Mouse (Mus musculus): ENCODE measurements around the gene Pde2a. TPM values are rescaled to one million over a fixed set of nuclear protein-coding genes. Genes with fewer than 3 reads are reported as not detected.
"Not testable (repeated sequence)": the region's sequence is repeated elsewhere in the genome, so short reads cannot be mapped to it uniquely, and the experiment has no call there.

Pde2a gene
- total RNA-seq, 4 experiments from 2014 or later, result 320 to 356 (median 336) TPM

DNA sequence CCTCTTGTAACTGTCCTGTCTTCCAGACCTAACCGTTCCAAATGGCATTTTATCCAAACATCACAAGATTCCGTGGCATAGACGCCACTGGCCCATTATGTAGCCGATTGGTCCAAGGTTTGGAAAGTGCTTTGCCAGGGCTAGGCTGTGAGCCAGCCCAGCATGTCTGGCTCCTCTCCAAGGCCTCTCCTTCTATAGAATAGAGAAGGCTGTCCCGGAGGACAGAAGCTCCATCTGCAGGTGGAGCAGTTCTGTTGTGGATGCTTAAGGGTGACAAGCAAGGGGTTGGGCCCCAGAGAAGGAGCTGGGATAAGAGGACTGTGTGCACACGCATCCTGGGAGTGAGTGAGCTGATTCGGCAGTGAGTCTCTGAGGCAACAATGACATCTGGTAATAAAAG lies 92.2 kb downstream of the Pde2a start:
- no peak for DNase-seq (ENCODE audit: low spot score in 2 of 2)

DNA sequence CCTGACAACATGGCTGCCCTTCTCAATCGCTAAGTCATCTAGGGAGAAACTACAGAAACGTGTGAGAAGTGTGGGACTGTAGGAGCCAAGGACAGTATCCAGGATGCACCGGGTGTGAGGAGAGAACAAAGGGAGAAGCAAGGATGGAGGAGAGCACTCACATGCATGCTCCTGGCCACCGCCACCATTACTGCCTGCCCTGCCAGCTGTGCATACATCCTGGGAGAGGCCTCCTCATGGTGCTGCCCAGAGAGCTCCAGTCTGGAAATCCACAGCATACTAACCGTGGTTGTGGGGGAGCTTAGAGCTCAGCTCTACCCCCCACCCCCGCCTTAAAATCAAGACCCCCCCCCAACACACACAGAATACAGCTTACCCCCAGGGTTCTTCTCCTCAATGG lies 93.3 kb downstream of the Pde2a start:
- DNase-seq (ENCODE audit: low spot score in 2 of 2), result no peak

DNA sequence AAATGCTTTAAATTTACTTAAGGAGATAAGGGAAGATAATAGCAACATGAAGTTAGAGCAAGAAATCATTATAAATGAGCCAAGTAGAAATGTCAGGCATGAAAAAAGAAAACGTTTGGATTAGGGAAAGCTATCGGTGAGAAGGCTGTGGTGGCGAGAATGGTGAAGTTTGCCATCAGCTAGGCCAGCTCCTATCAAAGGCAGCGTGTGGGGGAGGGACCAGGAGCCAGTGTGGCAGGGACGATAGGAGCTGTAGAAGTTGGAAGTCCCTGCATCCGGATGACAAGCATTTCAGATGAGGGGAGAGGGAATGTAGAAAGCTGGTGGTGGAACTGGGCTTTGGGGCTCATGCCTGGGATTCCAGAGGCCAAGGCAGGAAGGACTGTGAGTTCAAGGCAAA lies 93.8 kb downstream of the Pde2a start:
- no peak for DNase-seq (ENCODE audit: low spot score in 2 of 2)

DNA sequence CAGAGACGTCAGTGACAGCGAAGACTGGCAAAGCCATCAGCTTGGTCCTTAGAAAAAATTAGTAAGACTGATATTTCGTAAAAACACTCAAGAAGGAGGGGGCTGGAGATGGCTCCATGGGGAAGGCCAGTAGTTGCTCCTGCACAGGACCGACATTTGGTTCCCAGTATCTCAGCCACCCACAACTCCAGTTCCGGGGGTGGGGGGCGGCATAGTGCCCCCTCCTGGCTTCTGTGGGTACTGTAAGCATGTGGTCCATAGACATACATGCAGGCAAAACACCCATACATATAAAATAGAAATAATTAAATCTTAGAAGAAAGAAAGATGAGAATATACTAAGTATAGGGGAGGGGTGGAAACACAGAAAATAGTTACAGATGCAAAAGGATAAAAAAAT lies 95.0 kb downstream of the Pde2a start:
- no peak for DNase-seq (ENCODE audit: low spot score in 2 of 2)

DNA sequence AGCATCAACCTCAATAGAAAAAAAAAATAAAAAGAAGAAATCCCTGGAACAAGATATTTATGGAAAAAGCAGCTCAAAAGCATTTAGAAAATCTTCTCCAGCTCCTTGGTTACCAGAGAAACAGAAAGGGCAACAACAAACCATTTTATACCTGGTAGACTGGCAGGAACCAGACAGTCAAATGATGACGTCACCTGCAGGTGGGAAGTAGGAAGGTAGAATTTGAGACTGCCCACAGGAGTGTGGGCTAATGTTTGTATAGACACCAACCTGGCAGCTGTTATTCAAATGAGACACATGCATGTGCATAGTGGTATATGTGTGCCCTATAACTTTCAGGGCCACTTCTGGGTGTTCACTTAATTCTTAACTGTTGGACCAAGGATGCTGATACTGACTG lies 100.2 kb downstream of the Pde2a start:
- DNase-seq (ENCODE audit: low spot score in 2 of 2), result no peak

- no peak for DNase-seq (ENCODE audit: low spot score in 2 of 2)
These were observed 101.7 kb downstream of the Pde2a start for GRCm38 (mm10) chr7:101523205-101523604.

DNA sequence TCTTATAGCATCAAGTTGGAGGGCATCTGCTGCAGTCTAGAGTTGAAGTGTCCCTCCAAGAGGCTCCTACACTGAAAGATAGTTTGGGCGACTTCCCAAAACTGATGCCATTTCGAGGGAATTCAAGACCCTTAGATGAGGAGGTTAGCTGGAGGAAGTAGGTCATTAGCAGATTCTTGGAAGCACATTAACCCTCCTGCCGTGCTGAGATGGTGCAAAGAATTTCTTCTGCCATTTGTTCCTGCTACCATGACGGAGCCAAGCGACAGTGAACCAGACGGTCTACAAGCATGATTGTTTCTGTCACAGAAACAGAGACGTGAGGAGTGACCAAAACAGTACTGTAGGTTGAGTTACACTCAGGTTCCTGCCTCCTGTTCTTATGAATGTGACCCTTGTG lies 105.0 kb downstream of the Pde2a start:
- DNase-seq (ENCODE audit: low spot score in 2 of 2), result no peak

- DNase-seq (ENCODE audit: low spot score in 2 of 2), result no peak
These were observed 112.9 kb downstream of the Pde2a start for GRCm38 (mm10) chr7:101534428-101534827.

DNA sequence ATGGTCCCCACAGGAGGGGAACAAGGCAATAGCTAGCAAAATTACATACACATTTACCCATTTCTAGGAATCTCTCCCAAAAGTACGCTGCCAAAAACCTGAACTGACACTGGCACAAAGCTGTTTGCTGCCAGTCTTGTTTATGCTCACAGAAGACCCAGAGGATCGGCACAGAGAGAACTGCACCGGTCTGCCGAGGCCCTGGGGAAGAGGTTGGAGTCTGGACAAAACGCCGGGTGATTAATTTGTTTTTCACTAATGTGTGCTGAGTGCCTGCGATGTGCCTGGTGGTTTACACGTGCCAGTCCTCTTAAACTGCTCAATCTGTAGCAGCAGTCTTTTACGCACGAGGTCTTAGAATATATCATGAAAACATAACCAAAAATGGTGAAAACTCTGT lies 113.6 kb downstream of the Pde2a start:
- no peak for DNase-seq (ENCODE audit: low spot score in 2 of 2)

- no peak for DNase-seq (ENCODE audit: low spot score in 2 of 2)
These were observed 114.0 kb downstream of the Pde2a start for GRCm38 (mm10) chr7:101535517-101535916.

- no peak for DNase-seq (ENCODE audit: low spot score in 2 of 2)
These were observed 116.0 kb downstream of the Pde2a start for GRCm38 (mm10) chr7:101537541-101537940.

DNA sequence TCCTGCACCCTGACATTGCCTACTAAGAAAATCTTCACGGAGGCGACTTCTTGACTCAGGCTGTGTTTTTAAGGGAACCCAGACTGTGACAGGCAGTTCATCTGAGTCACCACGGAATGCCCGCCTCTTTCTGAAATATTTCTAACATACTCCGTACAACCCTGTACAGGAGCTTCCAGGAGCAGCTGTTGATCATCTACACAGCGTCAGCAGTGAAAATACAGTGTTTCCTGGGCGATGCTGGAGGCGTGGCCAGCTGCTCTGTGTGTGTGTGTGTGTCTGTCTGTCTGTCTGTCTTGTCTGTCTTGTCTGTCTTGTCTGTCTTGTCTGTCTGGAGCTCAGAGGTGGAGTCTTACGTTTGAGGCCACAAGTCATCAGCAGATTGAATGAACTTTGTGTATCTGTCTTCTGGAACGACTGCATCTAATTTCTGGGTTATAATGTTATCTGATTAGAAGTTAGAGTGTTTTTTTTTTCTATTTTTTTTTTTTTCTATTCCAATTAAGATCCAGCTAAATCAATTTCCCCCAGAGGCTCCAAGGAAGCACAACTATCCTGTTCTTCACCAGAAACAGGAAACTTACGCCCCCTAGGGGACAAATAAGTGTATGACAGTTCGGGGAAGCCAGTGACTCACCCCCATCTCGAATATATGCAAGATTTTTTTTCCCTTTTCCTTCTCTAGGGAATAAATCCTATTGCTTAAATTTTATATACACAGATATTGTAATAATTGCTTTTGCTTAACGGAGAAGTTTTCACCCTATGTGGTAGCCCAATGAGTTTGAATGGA lies 116.8 kb downstream of the Pde2a start:
- no peak for DNase-seq (ENCODE audit: low spot score in 2 of 2)

DNA sequence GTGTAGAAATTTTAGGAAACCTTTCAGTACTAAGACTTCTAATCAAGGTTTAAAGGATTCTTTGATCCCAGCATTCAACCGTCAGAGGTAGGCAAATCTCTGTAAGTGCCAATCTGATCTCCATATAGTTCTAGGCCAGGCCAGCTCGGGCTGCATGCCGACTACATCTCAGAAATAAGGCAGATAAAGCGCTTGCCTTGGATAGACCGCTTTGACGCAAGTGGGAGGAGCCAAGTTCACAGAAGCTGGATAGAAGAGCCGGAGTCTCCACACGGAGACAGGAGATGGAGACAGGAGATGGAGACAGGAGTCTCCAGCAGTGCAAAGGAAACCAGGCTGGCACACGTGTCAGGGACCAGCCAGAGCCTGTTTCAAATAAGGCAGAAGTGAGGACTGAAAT lies 118.3 kb downstream of the Pde2a start:
- DNase-seq (ENCODE audit: low spot score in 2 of 2), result no peak

GRCm38 (mm10) chr7:101540684-101541083 lies 119.2 kb downstream of the Pde2a start:
- DNase-seq (ENCODE audit: low spot score in 2 of 2), result no peak

DNA sequence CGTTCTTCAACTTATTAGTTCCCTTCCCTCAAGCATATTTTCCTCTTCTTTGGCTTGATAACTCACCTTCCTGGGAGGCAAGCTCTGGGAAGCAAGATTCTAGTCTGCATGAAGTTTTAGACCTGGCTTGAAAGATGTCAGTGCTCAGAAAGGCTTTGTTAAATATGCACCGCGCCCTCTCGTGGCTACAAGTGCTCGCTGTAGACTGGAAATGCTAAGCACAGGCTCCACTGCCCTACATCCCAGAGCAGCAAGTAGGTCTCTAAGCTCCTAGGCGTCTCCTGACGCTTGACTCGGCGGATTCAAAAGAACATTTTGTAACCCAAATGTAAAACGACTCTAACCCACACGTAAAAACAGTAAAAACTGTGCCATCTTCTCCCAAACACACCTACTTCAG lies 119.6 kb downstream of the Pde2a start:
- DNase-seq (ENCODE audit: low spot score in 2 of 2), result peak; percentile 58 to 82

- peak in 1 of 2 experiments; percentile 32 for DNase-seq (ENCODE audit: low spot score in 2 of 2)
These were observed 120.2 kb downstream of the Pde2a start for GRCm38 (mm10) chr7:101541734-101542133.

GRCm38 (mm10) chr7:101547651-101548050 lies 126.2 kb downstream of the Pde2a start:
- no peak for DNase-seq (ENCODE audit: low spot score in 2 of 2)

DNA sequence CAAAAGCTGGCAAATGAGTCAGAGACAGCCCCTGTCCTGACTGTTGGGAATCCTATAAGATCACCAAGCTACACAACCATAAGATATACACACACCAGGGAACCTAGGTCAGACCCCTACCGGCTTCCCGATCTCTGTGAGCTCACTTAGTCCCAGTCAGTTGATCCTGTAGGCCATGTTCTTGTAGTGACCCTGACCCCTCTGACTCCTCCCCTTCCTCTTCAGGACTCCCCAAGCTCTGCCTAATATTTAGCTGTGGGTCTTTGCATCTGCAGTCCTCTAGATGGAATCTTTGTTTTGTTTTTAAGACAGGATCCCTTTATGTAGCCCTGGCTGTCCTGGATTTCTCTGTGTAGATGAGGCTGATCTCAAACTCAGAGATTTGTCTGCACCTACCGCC lies 127.8 kb downstream of the Pde2a start:
- DNase-seq (ENCODE audit: low spot score in 2 of 2), result no peak

DNA sequence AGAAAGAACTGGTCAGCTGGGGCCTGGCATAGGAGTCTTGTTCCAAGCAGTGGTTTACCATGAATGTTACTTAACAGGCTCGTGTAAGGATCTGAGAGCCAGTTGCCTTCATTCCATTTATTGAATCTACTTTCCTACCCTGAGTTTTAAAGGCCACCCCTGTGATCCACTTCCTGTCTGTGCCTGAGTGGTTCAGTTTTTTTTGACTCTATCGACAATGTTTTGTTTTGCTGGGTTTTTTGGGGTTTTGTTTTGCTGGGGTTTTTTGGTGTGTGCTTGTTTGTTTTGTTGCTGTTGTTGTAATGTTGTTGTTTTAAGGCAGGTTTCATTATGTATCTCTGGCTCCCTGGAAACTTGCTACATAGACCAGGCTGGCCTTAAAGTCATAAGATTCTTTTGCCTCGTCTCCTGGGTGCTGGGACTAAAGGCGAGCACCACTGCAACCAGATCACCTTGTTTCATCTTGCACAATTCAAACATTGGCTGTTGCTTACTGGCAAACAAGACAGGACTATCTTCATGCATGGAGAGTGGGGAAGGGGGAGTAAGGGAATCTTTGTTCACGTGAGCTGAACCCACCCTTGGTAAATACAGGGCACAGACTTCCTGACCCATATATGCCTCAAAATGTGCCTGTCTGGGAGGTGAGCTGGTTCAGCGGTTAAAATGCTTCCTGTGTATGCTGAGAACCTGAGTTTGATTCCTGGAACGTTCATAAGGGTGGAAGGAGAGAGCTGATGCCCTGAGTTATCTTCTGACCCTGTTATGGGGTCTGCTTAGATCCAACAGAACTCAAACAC lies 129.4 kb downstream of the Pde2a start:
- no peak for DNase-seq (ENCODE audit: low spot score in 2 of 2)

DNA sequence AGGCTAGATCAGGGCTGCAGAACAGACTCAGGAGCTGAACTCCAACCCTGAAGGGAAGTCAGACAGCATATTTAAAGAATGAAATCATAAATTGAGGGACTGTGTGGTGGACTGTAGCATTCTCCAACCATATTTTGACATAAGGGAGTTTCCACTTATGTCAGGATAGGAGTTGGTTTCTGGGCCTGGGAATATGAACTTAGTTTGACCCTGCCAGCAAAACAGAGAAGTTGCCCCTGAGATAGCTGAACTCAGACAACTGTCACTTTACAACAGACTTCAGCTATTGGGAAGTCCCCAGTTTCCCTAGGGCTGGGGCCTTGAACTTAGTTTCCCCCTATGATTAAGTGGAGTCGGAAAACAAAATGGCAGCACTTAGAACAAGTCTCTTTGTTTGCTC lies 130.0 kb downstream of the Pde2a start:
- DNase-seq (ENCODE audit: low spot score in 2 of 2), result no peak

GRCm38 (mm10) chr7:101555473-101555872 lies 134.0 kb downstream of the Pde2a start:
- DNase-seq (ENCODE audit: low spot score in 2 of 2), result not testable (repeated sequence)

DNA sequence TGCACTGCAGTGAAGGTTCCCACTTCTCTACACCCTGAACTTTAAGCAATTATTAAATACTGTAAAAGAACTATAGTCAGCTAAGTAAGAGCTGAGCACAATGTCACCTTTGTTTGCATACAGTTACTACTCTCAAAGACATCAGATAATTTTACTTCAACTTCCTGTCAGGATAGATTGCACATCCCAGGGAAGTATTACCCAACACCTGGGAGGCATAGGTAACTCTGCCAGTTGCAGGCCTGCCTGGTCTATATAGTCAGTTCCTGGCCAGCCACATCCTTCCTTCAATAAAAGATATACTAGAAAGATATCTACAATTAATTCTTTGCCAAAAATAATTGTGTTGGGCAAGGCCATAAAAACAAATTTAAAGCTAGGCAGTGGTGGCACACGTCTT lies 135.9 kb downstream of the Pde2a start:
- DNase-seq (ENCODE audit: low spot score in 2 of 2), result no peak

DNA sequence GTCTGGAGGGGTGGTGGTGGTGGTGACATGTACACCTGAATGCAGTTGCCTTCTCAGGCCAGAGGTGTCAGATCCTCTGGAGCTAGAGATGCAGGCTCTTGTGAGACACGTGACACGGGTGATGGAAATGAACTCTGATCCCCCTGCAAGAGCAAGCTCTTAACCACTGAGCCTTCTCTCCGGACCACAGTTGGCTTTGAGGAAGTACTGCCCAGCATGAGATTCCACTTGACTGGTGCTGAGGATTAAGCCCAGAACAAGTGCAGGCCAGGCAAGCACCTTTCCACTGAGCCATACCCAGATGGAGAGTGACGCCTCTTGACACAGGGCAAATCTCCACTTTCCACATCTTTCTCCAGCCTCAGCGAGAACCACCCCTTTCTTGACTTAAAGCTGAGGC lies 137.9 kb downstream of the Pde2a start:
- DNase-seq (ENCODE audit: low spot score in 2 of 2), result not testable (repeated sequence)

Measured in layer of hippocampus, adult 8-10 months (tissue).